Mouse (Mus musculus) heart, adult 2 months (tissue): ENCODE measurements around the gene Zbtb46.

Source experiments
- CTCF ChIP-seq: fragments of 200-600 bp; IDR thresholded peaks from 2 replicates; pipeline ENCODE4 v1.8.1; 2022; ENCODE audit warnings: antibody characterized with exemption, mild to moderate bottlenecking, moderate library complexity
- EP300 ChIP-seq: fragments of 200-500 bp; IDR thresholded peaks from 2 replicates; pipeline ENCODE4 v1.6.1; 2011; ENCODE audit warnings: low read depth, low read length, control low read depth; ENCODE audit not compliant: insufficient read depth
- POLR2A ChIP-seq: fragments of 200-500 bp; IDR thresholded peaks from 2 replicates; pipeline ENCODE4 v1.6.1; 2011; ENCODE audit warnings: mild to moderate bottlenecking, low read depth, low read length, control low read depth; ENCODE audit not compliant: insufficient read depth

DNA sequence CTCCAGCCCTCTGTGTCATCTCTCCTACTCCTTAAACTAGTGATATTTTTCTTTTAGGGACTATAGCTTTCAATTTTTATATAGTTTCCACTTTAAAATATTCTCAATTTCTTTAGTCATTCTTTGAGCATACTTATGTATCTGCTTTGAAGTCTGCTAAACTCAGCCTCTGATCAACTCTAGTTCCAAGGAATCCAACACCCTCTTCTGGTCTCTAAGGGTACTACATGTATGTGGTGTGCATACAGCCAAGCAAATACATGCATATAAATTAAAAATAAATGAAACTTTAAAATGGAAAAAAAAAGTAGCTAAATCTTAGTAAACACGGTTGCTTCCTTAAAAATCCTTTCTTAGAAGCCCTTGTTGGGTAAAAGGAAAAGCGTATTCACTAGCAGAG lies 83.4 kb downstream of the Zbtb46 start:
- peak; percentile 70 for TF ChIP-seq CTCF
- no peak for TF ChIP-seq POLR2A
- no peak for TF ChIP-seq EP300
